Mouse (Mus musculus) ES-Bruce4 (cell line): ENCODE results near the gene Tarbp1. TPM values are rescaled to one million over a fixed set of nuclear protein-coding genes. Genes with fewer than 3 reads are reported as not detected.
A peak's percentile ranks its signal among the peaks of the same experiment; 100 is the strongest.

Source experiments
- H3K27ac ChIP-seq: 2 replicates; pipeline ENCODE4 v1.5.1; 2012; ENCODE audit warnings: low read length, inconsistent platforms; ENCODE audit not compliant: insufficient read depth
- H3K27me3 ChIP-seq: 2 replicates; pipeline ENCODE4 v1.6.1; 2012; ENCODE audit warnings: mild to moderate bottlenecking, low read length, inconsistent platforms; ENCODE audit not compliant: control insufficient read depth, poor library complexity, insufficient read depth, severe bottlenecking
- H3K36me3 ChIP-seq: 2 replicates; pipeline ENCODE4 v1.6.1; 2012; ENCODE audit warnings: inconsistent platforms, mild to moderate bottlenecking, low read length, moderate library complexity; ENCODE audit not compliant: control insufficient read depth, poor library complexity, insufficient read depth, severe bottlenecking
- H3K4me1 ChIP-seq: one replicate; pipeline ENCODE4 v1.8.1; 2011; ENCODE audit warnings: low read length; ENCODE audit not compliant: control insufficient read depth, insufficient read depth
- H3K4me3 ChIP-seq: 2 replicates; pipeline ENCODE4 v1.5.1; 2011; ENCODE audit warnings: low read depth, mild to moderate bottlenecking, low read length
- H3K9ac ChIP-seq: 2 replicates; pipeline ENCODE4 v1.6.1; 2012; ENCODE audit warnings: low read depth, mild to moderate bottlenecking, inconsistent platforms; ENCODE audit not compliant: poor library complexity, severe bottlenecking
- H3K9me3 ChIP-seq: replicated peaks from 2 replicates; pipeline ENCODE4 v1.6.1; 2012; ENCODE audit warnings: mild to moderate bottlenecking, low read length, inconsistent platforms; ENCODE audit not compliant: control insufficient read depth, poor library complexity, insufficient read depth, severe bottlenecking
- CTCF ChIP-seq: IDR thresholded peaks from one replicate; pipeline ENCODE4 v1.8.1; 2011; ENCODE audit warnings: low read depth, low read length
- EP300 ChIP-seq: IDR thresholded peaks from 2 replicates; pipeline ENCODE4 v1.6.1; 2011; ENCODE audit warnings: low read depth, low read length; ENCODE audit not compliant: insufficient read depth
- POLR2A ChIP-seq: IDR thresholded peaks from one replicate; pipeline ENCODE4 v1.8.1; 2011; ENCODE audit warnings: low read length; ENCODE audit not compliant: insufficient read depth
- polyA plus RNA-seq: library from polyadenylated mRNA; stranded (reverse); fragments of >200 nt; gene quantifications from 2 replicates; pipeline ENCODE4 v1.2.4, GENCODE M21; 2011; ENCODE audit warnings: low read depth; ENCODE audit not compliant: missing spikeins, insufficient read depth, insufficient read length

The Tarbp1 gene
- 12.9 and 13.8 TPM in 2 replicates for polyA plus RNA-seq

DNA sequence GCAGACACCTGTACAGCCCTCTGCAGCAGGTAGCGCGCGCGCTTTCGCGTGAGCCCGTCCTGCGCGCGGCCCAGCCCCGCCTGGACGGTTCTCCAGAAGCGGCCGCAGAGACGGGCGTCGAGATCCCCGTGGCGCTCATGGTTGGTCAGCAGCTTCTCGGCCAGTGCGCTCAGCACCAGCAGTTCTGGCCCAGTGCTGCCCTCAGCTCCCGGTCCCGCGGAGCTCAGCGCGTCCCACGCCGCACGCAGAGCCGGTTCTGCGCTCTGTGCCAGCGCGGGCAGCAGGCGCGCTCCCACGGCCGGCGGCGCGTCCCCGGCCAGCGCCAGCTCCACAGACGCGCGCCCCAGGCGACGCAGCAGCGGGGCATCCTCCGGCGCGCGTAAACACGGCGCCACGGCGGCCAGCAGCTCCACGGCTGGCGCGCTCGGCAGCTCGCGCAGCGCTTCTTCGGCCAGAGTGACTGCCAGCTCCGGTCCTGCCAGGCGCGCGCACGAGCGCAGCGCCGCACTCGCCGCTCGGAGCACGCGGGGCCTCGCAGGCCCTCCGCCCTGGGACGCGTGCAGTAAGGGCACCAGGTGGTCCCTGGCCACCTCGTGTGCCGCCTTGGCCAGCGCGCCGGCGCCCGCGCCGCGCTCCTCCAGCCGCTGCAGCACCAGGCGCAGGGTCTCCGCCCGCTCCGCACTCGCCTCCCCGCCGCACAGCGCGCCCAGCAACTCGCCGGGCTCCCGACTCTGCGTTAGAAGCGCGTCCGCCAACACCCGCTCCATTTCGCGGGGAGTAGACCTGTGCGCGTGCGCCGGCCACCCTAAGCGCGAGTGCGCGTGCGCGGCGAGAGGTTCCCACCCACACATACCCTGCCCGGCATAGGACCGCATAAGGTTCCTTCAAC, at the start of gene Tarbp1:
Tarbp1 (minus strand) TSS at position 767 of the 889 bp plus-strand sequence.
- Histone ChIP-seq H3K9me3 (no peaks in the 10 kb centered on the region), H3K4me1 (no peaks in the 10 kb centered on the region), H3K9ac (peak within 1 kb of the TSS; percentile 78), H3K4me3 (peak within 1 kb of the TSS; percentile 84), H3K27me3 (no peaks in the 10 kb centered on the region), H3K36me3 (peaks cover 11% of the 10 kb centered on the region), H3K27ac (no peak within 1 kb of the TSS)
- TF ChIP-seq POLR2A: peak; percentile 24
- TF ChIP-seq CTCF: no peak
- no peak for TF ChIP-seq EP300

DNA sequence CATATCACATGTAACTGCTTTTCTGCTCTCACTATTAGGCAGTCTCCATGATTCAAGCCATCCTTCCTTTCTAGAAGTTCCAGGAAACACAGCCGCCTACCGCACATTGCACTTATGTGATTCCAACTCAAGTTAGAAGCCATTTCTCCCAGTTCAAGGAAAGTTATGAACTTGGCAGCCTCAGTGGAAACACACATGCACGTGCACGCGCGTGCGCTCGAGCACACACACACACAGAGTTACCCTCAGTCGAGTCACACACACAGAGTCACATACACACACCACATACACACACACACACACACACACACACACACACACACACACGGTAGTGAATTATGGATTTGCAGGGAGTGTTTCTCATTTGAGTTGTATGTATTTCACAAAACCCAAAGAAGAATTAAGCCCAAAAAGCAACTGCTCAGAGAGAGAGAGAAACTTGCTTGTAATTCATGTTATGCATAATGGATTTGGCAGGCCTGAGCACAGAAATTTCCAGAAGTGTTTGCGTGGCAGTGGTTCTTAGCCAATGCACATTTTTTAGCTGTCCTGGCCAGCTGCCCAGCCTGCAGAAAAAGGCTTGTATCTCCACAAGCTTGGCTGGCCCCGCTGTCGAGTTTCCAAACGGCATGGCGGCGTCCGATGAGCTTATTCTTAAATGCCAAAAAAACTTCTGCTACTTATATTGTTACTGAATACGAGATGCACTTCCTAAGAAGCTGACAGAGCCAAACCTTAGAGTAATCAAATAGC, 49.5 kb upstream of the Tarbp1 start:
- H3K4me1 ChIP-seq: no peaks in the 10 kb centered on the region
- H3K9ac ChIP-seq: no peak overlapping the region
- H3K9me3 ChIP-seq: peaks cover 4% of the 10 kb centered on the region; the same call in 1 of the 2 replicates
- H3K4me3 ChIP-seq: no peak overlapping the region
- no peak overlapping the region for H3K27ac ChIP-seq
- H3K36me3 ChIP-seq: no peaks in the 10 kb centered on the region
- H3K27me3 ChIP-seq: no peaks in the 10 kb centered on the region
- TF ChIP-seq POLR2A (no peak), CTCF (no peak), EP300 (no peak)

DNA sequence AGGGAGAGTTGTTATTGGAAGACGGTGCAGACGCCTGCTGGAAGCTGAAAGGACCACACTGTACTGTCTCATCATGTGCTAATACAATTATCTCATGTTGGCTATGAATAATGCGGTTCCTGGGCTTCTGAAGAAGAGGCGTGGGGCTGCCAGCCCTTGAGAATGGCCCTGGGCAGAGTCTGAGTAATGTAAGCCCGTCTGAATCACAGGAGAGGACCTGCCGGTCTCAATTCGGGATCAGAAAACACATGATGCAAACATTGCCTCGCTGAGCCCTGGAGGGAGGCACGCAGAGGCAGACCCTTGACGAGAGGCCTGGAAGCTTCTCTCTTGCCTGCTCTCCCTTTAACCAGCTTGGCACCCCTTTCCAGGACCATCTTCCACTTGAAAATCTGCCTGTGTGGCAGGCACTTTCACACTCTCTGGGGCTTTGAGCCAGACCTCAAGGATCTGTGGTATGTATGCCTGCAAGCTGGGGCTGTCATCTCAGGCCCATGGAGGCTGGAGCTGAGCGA, 48.3 kb upstream of the Tarbp1 start:
- no peak overlapping the region for H3K4me3 ChIP-seq
- no peaks in the 10 kb centered on the region for H3K27me3 ChIP-seq
- no peaks in the 10 kb centered on the region for H3K36me3 ChIP-seq
- H3K27ac ChIP-seq: no peak overlapping the region
- TF ChIP-seq POLR2A (no peak), CTCF (no peak), EP300 (no peak)
- H3K4me1 ChIP-seq: no peaks in the 10 kb centered on the region
- H3K9ac ChIP-seq: no peak overlapping the region
- peaks cover 4% of the 10 kb centered on the region; the same call in 1 of the 2 replicates for H3K9me3 ChIP-seq

DNA sequence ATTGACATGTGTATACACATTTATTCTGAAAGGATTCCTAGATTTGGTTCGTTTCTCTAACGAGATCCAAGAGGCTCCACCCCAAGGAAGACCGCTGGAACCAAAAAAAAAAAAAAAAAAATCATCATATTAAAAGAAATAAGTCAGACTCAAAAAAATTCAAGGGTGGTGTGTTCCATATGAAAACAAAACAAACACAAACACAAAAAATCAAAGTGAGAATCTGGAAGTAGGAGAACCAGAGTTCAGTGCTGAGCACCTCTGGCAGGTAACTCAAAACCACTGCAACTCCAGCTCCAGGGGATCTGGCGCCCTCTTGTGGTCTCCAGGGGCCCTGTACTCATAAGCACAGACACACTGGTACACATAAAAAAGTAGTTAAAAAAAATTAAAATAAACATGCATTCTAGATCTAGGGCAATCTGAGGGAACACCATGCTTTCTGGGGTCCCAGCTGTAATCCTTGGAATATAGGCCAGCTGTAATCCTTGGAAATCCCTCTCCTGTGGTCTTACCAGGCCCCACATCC, 44.6 kb upstream of the Tarbp1 start:
- TF ChIP-seq POLR2A: no peak
- no peak for TF ChIP-seq EP300
- TF ChIP-seq CTCF: peak; percentile 45
- H3K9ac ChIP-seq: no peak overlapping the region

DNA sequence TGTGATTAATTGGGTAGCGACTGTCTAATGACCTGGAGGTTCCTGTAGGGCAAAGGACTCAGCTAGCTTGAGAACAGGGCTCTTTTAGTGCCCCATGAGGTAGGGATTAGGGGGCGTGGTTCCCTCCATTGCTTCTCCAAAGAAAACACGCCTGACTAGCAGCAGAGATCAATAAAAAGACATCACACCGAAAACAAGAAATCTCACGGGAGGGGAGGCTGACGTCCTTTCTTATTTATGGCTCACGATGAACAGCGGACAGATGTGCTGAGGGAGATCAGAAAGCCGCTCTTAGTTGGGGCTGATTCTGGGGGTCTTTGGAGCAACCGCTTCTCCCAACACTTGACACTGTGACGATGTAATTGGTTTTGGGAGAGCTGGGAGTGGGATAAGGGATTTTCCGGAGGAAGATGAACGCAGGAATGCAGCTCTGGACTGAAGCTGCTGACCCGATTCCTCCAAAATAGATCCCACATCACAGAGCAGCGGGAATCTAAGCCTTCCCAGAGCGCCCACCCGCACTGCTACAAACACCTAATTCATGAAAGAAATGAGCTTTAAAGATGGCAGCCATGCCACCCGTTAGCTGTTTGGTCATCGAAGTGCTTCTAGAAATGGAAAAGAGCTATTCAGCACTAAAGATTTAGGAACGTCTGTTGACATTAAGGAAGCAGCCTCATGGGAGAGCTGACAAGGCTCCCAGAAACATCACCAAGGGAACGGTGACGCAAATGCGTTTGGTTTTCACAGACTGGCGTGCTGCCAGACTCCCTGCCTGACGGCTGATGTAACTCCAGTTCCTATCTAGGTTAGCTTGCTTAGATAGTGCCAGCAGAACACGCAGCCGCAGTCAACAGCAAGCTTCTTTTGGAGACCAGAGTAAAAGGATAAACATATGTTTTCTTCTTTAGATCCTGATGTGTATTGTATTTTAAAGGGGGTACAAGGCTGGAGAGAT, 42.0 kb upstream of the Tarbp1 start:
- no peak overlapping the region for H3K9ac ChIP-seq
- TF ChIP-seq EP300 (no peak), POLR2A (no peak), CTCF (no peak)
- H3K27ac ChIP-seq: no peak overlapping the region
- no peaks in the 10 kb centered on the region for H3K4me1 ChIP-seq
- no peak overlapping the region for H3K4me3 ChIP-seq
- no peaks in the 10 kb centered on the region for H3K36me3 ChIP-seq
- peaks cover 4% of the 10 kb centered on the region; the same call in 1 of the 2 replicates for H3K9me3 ChIP-seq
- H3K27me3 ChIP-seq: no peaks in the 10 kb centered on the region

More for the DNA sequence above, 44.6 kb upstream of the Tarbp1 start:
- H3K4me3 ChIP-seq: no peak overlapping the region
- no peaks in the 10 kb centered on the region for H3K27me3 ChIP-seq
- H3K27ac ChIP-seq: no peak overlapping the region
- peaks cover 4% of the 10 kb centered on the region; the same call in 1 of the 2 replicates for H3K9me3 ChIP-seq
- H3K36me3 ChIP-seq: no peaks in the 10 kb centered on the region
- no peaks in the 10 kb centered on the region for H3K4me1 ChIP-seq
